Mouse (Mus musculus): ENCODE results near the gene Sorcs2. TPM values are rescaled to one million over a fixed set of nuclear protein-coding genes. Genes with fewer than 3 reads are reported as not detected.
"Not testable (repeated sequence)": the region's sequence is repeated elsewhere in the genome, so short reads cannot be mapped to it uniquely, and the experiment has no call there.

The Sorcs2 gene
- total RNA-seq, 2 experiments from 2014 or later: not detected

DNA sequence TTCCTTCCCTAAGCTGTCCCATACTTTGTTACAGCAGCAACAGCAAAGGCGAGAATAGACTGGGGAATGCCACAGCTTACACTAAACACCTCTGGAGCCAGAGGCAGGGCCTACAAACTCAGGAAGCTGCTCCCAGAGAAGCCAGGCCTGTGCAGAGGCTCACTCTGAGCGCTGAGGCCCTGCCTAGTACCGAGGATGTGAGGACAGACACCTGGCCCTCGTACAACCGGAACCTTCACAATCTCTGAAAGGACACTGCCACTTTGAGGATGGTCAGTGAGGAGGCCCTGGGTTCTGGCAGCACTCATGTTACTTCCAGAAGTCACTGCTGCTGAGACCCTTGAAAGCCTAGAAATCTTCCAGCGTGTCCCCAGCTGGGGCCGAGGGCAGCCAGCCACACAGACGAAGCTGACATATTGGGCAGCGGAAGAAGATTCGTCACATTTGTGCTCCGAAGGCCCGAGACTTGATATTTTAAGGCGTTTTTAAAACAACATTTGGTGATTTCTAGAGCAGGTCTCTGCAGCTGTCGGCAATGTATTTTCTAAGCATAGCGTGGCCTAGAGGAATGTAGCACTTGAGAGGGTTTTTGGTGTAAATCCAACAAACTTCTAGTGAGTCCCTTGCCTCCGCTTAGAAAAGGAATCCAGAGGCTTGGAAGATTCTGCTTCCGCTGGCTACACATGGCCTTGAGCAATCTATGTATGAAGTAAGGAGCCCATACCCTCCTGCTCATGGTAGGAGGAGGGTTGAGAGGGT, 145.0 kb downstream of the Sorcs2 start:
- ATAC-seq (replicated peaks; ENCODE audit: poor library complexity): no peak

DNA sequence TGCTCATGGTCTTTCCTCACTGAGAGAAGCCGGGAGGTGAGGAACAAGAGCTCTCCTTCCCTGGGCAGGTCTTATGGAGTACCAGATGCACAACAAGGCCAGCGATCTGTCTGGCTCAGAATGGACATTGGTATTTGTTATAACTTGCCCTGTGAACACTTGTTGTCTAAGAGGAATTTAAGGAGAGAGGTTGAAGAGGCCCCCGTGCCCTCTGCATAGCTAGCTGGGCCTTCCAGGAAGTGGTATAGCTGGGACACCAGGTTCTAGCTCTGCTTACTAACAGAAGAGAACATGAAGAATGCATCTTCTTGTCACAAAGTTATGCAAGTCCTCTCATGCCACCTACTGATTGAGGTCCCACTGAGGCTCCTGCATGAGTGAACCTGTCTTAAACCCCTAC, 149.9 kb downstream of the Sorcs2 start:
- no peak for ATAC-seq (replicated peaks; ENCODE audit: poor library complexity)

DNA sequence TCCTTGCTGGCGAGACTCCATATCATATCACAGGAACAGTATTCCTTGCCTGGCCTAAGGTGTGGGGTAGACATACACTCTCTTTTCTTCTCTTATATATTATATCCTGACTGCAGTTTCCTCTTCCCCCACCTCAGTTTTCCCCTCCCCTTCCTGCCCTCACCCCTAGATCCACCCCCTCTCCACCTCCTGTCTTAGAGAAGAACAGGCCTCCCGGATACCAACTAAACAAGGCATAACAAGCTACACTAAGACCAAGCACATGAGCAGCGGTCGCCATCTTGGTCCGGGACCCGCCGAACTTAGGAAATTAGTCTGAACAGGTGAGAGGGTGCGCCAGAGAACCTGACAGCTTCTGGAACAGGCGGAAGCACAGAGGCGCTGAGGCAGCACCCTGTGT, 160.4 kb downstream of the Sorcs2 start:
- ATAC-seq (replicated peaks; ENCODE audit: poor library complexity): not testable (repeated sequence)

DNA sequence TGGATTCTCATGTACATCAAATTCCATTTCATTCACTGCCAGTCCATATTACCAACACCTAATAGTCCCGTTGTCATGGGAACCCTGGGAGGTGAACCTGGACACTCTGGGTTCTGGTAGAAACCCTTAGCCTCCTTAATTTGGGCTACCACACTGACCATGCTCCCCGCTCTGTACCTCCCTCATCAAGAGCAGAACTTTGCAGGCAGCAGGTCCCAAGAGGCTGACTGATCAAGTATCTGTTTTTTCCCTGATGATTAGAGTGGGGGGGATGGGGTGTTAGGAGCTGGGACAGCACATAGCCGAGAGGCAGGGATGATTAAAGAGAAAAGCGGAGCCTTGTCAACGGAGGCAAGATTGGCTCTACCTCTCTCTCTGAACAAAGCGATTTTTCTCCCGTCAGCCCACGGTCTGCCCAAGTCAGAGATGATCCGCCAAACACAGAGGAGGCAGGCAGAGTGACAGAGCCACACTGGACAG, 167.6 kb downstream of the Sorcs2 start:
- ATAC-seq (replicated peaks; ENCODE audit: poor library complexity): no peak

DNA sequence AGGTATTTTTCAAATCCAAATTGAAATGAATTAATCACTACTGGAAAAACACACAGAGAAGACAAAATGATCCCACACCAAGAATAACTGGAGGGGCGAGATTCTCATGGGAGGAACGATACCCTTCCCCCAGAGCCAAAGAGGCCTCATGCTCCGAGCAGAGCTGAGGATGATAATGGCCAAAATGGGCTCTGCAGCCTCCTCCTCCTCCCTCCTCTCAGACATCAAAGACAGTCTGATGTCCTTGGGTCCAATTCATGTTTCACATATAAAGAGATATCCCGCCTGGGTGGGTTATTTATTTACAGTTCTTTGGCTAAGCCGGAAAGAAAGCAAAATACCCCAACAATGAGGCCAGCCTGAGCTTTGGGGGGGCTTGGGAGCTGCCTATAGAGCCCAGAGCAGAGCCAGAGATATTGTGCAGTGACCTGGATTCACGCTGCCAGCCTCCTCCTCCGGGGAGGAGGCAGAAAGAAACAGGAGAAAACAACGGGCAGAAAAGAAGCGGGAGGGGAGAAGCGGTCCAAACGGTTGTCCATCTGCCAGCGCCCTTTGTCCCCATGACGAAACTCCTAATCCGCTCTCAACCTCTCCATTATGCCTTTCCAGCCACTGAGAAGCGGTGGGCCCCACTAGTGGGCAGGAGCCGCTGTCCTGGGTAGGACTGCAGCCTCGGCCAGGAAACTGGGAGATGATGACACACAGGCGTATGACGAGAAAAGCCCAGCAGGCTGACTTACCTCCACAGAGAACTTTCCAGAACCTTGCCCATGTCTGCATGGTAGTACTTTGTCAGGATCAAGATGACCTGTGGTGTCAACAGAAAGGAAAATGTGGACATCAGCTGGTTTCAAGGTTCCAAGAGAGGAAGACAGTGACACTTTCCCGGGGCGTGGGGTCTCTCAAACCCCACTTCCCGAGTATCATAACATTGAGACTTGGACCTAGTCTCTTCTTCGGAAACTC, 169.3 kb downstream of the Sorcs2 start:
- ATAC-seq (replicated peaks; ENCODE audit: poor library complexity): no peak

DNA sequence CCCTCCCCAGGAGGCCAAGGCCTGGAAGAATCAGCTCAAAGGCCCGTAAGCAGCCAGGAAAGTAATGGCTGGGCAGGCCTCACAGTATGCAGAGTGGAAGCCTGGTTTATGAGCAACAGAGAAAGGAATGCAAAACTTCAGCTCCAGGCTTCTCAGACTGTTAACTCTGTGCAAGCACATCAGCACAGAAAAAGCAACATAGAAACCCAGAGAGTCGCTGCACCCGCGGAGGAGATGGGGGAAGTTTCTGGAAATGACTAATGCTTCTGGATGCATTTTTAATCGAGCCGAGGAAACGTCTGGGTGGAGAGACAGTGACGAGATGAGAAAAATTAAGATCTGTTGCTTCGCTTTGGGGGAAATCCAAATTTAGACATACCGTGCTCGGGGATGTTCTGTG, 171.6 kb downstream of the Sorcs2 start:
- no peak for ATAC-seq (replicated peaks; ENCODE audit: poor library complexity)

DNA sequence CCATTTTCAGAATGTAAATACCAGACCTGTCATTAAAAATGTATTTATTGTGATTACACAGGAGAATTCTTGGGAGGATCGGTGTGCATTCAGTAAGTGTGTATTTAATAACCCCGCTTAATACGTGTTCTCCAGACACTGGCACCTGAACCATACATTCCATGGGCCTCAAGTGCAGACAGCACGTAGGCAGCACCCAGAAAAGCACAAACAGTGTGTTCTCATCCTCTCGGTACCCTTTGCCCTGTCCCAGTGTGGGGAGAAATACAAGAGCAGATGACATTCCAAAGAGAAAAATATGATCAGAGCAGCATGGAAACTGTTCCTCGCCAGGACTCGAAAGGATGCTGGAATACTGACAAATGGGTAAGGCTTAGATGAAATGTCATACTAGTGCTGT, 172.1 kb downstream of the Sorcs2 start:
- no peak for ATAC-seq (replicated peaks; ENCODE audit: poor library complexity)

DNA sequence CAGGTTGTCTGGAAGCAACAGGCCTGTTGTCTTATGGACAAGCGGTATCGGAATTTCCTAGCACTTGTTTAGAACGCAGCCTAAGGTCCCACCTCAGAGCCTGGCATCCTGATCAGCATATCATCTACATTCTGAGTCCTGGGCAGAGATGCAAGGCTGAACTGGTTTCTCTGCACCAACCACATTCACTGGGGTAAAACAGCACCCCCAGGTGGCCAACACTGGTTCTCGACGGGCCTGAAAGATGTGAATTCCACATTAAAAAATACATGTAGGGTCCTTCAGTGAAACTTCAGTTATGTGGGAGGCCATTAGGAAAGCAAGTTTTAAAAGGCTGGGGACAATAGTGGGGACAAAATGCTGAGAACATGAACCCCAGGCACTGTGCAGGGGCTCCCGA, 174.2 kb downstream of the Sorcs2 start:
- ATAC-seq (replicated peaks; ENCODE audit: poor library complexity): no peak

DNA sequence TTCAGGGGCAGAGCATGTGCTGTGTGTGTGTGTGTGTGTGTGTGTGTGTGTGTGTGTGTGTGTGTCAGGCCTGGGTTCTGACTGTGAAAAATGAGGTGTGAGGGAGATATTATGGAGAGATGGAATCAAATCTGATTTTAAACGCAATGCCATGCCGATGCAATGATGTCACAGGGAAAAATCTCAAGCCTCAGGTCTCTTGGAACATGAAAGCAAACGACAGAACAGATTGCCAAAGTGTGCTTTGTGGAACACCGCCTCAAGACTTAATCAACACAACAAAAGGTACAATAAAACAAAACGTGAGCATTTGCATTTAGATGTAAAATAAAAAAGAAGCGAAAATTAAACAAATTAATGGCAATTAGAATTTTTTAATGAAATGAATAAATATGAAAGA, 177.3 kb downstream of the Sorcs2 start:
- ATAC-seq (replicated peaks; ENCODE audit: poor library complexity): no peak

DNA sequence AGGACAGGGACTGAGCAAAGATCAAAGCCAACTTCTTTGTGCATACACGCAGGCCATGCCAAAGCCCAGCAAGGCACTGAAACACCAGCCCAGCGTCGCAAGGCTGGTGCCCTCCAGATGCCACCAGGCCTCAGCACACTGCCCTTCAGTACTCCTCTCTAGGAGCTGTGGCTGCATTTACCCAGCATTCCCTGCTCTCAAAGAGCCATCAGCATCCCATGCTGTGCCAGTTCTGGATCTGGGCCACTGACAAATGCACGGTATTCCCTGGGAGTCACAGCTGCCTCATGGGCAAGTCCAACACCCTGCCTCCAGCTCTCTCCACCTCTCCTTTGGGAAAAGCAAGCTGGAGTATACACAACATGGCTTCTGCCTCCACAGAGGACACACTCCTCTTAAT, 177.8 kb downstream of the Sorcs2 start:
- ATAC-seq (replicated peaks; ENCODE audit: poor library complexity): no peak

DNA sequence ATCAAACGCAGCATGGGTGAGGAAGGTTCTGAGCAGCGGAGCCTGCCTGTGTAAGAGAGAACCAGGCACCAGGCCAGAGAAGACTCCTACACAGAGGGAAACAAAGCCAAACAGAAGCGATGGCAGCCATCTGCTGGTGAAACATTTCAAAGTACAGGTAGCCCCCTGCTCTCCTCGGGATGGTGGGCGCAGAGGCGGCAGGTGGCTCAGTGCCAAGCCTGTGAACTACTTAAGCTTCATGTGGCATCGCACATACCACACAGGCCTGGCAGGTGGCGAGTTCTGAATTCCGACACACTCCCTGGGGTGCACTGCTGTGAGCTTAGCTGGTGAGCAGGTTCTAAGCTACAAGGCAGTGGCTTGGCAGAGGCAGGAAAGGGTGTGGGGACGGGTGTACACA, 184.6 kb downstream of the Sorcs2 start:
- ATAC-seq (replicated peaks; ENCODE audit: poor library complexity): no peak

DNA sequence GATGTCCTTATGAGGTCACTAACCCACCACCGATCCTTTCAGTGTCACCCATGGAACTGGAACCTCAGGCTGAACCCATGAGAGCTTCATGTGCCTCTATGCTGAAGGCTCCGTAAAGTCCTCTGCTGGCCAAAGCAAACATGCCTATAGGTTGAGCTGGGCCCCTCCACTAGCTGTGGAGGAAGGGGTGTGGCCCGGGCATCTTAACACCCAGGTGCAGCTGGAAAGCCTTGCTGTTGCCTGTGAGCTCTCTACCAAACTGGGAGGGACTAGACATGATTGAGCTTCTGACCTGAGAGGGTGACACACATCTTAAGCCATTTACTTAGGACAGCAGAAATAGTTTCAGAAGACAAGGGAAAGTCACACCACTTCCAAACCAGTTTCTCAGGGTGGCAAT, 189.1 kb downstream of the Sorcs2 start:
- ATAC-seq (replicated peaks; ENCODE audit: poor library complexity): no peak

DNA sequence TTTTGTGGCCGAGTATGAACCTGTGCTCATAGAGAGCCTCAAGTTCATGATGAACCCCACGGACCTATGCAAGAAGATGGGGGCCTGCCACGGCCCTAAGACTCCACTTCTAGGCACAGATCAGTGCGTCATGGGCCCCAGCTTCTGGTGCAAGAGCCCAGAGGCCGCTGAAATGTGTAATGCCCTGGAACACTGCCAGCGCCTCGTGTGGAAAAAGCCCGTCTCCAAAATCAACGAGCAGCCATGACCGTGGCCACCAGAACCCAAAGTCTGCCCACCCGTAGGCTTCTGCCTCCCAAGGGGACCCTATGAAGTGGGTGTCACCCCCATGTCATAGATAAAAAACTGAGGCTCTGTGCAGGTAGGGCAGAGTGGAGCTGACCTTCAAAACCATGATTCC, 192.5 kb downstream of the Sorcs2 start:
- no peak for ATAC-seq (replicated peaks; ENCODE audit: poor library complexity)

DNA sequence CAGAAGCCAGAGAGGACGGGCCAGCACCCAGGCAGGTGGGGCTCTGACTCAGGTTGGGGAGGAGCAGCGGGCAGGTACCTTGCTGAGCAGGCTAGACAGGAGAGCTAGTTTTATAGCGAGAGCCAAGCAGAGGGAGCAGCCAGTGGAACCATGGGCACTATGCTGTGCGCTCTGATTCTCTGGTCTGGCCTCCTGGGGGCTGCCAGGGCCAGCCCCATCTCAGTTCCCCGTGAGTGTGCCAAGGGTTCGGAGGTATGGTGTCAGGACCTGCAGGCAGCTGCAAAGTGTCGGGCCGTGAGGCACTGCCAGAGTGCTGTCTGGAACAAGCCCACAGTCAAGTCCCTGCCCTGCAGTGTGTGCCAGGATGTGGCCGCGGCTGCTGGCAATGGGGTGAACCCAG, 194.0 kb downstream of the Sorcs2 start, which contains the start of gene Psapl1:
Psapl1 (plus strand) TSS at position 106 of the 400 bp plus-strand sequence.
- no peak for ATAC-seq (replicated peaks; ENCODE audit: poor library complexity)

DNA sequence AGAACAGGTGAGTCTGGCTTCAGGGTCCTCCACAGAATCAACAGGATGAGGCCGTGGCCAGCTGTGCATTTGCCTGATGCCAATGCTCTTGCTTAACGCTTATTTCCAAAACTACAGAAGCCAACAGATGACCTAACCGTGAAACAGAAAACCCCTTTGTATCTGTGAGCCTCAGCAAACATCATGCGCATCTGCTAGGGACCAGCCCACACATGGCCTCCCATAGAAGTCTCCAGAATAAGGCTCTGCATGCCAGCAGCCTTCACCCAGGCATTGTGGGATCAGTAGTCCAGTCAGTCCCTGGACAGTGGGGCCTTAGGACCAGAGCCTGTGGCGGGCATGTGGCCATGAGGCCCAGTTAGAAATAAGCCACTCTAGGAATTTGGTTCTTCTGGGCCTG, 194.5 kb downstream of the Sorcs2 start:
- no peak for ATAC-seq (replicated peaks; ENCODE audit: poor library complexity)

DNA sequence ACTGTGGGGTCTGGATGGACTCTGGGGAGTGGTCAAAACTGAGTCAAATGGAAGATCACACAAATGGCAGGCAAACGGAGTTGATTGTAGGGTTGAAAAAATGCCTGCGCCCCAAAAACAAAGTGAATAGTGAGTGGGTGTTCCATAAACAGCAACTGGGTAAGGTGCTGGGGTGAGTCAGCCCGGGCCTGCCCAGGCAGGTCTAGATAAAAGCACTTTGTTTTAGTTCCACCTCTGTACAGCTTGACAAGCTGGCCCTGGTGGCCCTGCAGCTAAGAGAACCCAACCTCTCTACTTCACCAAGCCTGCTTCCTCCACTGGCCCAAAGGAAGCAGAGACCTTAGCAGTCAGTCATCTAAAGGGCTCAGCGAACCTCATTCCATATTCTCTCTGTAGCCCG, 195.2 kb downstream of the Sorcs2 start:
- ATAC-seq (replicated peaks; ENCODE audit: poor library complexity): no peak

DNA sequence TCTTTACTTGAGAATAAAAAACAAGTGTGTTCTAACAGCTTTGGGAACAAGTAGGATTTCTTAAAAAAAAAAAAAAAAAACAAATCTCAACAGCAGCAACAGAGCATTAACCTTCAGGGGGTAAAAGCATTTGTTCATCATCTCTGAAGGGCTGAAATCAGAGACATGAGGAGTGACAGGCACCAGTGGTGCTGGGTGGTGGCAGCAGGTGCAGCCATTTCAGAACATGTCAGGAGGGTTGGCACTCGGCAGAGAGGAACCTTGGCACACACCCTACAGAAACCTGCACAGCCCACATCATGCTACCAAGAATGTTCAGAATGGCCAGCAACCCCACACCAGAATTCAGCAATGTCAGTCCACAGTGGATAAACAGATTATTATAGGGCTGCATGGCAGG, 198.4 kb downstream of the Sorcs2 start:
- no peak for ATAC-seq (replicated peaks; ENCODE audit: poor library complexity)

DNA sequence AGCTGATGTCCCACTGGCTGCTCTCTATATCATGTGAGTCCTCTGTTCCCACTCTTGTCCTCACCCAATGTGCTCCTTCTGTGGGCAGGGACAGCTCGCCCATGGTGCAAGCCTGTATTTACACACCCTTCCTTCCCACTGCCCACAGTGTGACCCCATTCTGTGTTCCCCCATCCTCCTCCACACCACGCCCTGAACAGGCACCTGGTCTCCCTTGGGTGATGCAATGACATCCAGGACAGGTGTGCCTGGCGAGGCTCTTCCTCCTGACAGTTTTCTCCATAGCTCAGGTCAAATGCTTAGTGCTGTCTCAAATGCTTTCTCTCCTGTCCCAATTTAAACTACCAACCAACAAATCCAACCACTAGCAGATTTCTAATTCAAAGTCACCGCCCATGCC, 202.5 kb downstream of the Sorcs2 start:
- ATAC-seq (replicated peaks; ENCODE audit: poor library complexity): no peak

DNA sequence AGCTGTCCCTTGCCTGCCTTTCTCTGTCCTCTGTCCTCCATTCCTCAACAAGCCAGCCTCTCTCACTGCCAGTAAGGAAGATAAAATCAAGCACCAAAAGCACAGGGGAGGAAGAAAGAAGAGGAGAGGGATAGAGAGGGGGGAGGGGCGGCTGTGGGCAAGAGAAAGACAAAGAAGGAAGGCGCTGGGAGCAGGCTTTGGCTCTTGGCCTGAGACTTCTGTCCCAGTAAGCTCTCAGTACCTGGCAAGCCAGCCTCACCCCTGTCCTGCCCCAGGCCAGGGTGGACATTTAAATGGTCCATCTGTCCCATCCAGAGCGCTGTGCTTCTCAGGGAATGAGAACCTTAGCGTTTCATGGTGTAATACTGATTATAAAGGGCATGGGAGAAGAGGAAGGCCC, 203.3 kb downstream of the Sorcs2 start:
- no peak for ATAC-seq (replicated peaks; ENCODE audit: poor library complexity)

DNA sequence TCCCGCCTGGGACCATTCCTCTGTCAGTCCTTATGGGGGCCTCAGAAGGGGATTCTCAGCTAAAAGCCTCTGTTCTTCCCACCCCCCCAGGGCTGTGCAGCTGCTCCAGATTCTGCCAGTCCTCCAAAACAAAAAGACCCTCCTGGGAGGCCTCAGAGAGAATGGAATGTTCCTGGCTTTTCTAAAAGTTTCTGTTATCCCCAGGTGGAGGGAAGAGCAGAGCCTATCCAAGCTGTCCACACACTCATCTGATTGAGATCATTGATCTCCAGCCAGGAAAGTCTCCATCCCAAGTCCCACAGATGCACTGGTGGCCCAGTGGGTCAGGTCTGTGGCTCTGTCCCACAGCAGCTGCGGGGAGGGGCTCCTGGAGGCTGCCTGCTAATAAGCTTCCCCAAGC, 205.3 kb downstream of the Sorcs2 start:
- ATAC-seq (replicated peaks; ENCODE audit: poor library complexity): no peak

DNA sequence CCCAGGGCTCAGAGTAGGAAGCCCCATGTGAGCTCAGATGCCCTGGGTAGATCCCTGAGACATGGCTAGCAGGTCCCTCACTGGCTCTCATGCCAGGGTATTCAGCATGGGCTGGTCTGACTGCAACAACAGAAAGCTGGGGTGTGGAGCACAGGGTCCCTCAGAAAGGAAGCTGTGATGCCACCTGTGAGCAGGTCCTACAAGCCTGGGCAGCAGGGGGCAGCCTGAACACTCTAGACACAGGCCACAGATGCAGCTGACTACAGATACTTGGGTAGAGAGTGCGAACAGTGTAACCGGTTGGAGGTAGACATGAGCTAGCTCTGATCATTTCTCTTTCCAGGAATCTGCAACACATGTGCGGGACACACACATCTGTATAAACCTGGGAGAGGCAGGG, 206.1 kb downstream of the Sorcs2 start:
- ATAC-seq (replicated peaks; ENCODE audit: poor library complexity): no peak

DNA sequence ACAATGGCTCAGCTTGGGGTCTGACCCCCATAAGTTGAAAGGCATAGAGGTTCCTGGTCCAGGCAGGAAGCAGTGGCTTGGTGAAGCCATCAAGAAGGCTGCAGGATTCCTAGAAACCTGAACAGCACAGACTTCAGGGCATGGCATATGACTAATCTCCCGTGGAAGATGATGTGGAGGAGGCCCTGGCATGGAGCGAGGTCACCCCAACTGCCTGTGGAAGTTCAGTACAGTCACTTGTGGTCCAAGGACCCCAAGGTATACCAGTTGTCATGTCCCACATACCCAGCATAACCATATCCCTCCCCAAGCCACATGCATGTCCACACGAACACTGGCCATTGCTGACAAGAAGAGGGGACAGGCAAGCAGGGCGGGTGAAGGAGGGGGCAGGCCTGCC, 206.7 kb downstream of the Sorcs2 start:
- no peak for ATAC-seq (replicated peaks; ENCODE audit: poor library complexity)

Data from megakaryocyte progenitor cell, adult 5-6 weeks (primary cell).